20 mouse cellular contexts compared by ENCODE assay signal in the genomic region with DNA sequence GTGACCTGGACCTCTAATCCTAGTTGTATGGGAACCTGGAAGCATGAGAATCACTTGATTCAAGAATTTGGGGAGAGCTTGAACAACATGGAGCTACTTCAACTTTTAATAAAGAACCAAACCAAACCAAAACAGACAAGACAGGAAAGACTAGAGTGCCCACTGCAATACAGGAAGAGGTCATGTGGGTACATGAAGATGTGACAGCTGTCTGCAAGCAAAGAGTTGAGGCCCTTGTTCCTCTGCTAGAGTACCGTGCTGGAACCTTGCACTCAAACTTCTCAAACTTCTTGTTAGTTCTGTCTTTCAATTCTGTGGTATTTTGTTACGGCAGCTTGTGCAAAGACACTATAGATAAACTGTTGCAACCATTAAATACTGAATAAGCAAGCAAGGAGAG. TPM values are rescaled to one million over a fixed set of nuclear protein-coding genes. Genes with fewer than 3 reads are reported as not detected.
"Had no signal": no experiment of that assay in that cellular context is flagged by ENCODE, and none has a peak within 500 bp of the region (broad histone marks: within the 10 kb centered on the region; RNA-seq: fewer than 3 reads in every experiment).

No protein-coding gene starts in this region.

- H3K4me1 ChIP-seq: limb, embryonic 13.5 days; midbrain, embryonic 15.5 days had no signal

- H3K27ac ChIP-seq: layer of hippocampus, adult 2 months; limb, embryonic 13.5 days; liver, embryonic 14.5 days; midbrain, embryonic 15.5 days; stomach, postnatal 0 days had no signal

- H3K9me3 ChIP-seq: limb, embryonic 13.5 days; midbrain, embryonic 15.5 days had no signal

- H3K4me3 ChIP-seq: layer of hippocampus, adult 2 months; limb, embryonic 13.5 days; megakaryocyte, embryonic 14.5 days; midbrain, embryonic 15.5 days had no signal

- DNase-seq: kidney, adult 11 months; kidney, adult 9 months; kidney, postnatal 10 days; kidney, postnatal 4 days; left cerebral cortex, postnatal 4 days; lung, adult 18-20 months; lung, postnatal 36 days; spleen, adult 18-20 months had no signal

- H3K4me2 ChIP-seq: limb, embryonic 13.5 days; midbrain, embryonic 11.5 days; midbrain, embryonic 15.5 days had no signal

- H3K9ac ChIP-seq: limb, embryonic 13.5 days; liver, embryonic 14.5 days; midbrain, embryonic 15.5 days had no signal

- H3K36me3 ChIP-seq: limb, embryonic 13.5 days; midbrain, embryonic 15.5 days had no signal

- ATAC-seq: midbrain, embryonic 15.5 days had no signal

- H3K27me3 ChIP-seq: limb, embryonic 13.5 days; midbrain, embryonic 15.5 days had no signal

RNA-seq across cellular contexts. Expression of gene Ifng, which starts 36.5 kb away (rescaled TPM):
- total RNA-seq: layer of hippocampus, adult 2 months; layer of hippocampus, postnatal 10 days; left cerebral cortex, postnatal 10 days; left cerebral cortex, postnatal 4 days; liver, adult 2 months had no signal
- polyA plus RNA-seq: limb, embryonic 13.5 days; liver, embryonic 14.5 days; lung, embryonic 16.5 days; midbrain, embryonic 11.5 days; midbrain, embryonic 15.5 days; neural tube, embryonic 14.5 days; stomach, postnatal 0 days had no signal
